Mouse (Mus musculus) cerebellum, adult (tissue): ENCODE measurements around the gene Sema4a.
"Not testable (repeated sequence)": the region's sequence is repeated elsewhere in the genome, so short reads cannot be mapped to it uniquely, and the experiment has no call there.

Source experiments
- ATAC-seq: cut with Nextera tagmentation; 2 replicates; pipeline ENCODE4 v1.9.2; 2017; ENCODE audit warnings: mild to moderate bottlenecking, moderate library complexity, mixed read lengths; ENCODE audit not compliant: insufficient number of reproducible peaks, low FRiP score, low TSS enrichment

Gene Sema4a

GRCm38 (mm10) chr3:88437454-88437853 lies 23.5 kb downstream of the Sema4a start:
- no peak for ATAC-seq

DNA sequence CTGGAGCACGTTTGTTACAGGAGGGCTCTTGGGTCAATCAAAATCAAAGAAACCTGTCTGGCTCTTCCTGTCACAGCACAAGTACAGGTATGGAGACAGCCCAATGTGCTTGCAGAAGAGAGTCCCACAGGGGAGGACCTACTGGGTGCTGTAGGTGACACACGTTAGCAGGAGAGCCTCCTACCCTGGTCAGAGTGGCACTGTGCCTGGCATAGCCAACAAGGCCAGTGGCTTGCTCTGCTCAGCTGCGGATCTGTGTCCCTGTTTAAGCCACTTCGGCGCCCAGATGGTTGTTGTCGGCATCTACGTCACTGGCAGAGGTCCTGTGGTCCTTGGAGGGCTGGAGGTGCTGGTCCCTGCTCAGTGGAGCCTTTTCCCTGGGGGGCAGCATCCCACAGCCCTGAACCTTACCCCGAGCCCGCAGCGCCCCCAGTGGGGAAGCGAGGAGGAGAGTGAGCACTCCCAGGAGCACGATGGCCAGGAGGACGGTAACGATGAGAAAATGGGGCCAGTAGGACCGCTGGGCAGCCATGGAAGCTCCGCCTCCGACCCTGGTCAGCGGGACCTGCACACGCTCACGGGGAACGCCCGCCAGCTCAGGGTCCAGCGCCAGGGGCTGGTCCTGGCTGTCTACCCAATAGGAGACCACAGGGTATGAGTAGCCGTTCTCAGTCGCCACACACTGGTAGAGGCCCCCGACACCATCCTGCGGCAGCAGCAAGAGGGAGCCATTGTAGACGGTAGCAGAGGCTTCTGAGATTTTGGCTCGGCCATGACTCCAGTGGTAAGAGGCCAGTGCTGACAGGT lies 24.4 kb downstream of the Sema4a start:
- peak; percentile 93 for ATAC-seq

- ATAC-seq: no peak
These were observed 25.5 kb downstream of the Sema4a start for GRCm38 (mm10) chr3:88435515-88435914.

DNA sequence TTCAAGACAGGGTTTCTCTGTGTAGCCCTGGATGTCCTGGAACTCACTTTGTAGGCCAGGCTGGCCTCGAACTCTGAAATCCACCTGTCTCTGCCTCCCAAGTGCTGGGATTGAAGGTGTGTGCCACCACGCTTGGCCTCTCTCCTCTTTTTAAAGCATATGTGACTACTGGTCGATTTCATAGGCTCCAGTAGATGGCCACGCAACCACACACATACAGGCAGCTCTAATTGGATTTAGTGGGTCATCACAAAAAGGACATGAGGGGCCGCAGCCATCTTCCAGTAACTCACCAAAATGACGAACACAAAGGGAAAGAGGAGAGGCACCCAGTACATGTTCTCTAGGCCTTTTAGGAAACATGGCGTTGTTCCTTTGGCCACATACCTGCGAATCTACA lies 32.3 kb downstream of the Sema4a start:
- not testable (repeated sequence) for ATAC-seq

- ATAC-seq: no peak
These were observed 33.6 kb downstream of the Sema4a start for GRCm38 (mm10) chr3:88427342-88427905.

DNA sequence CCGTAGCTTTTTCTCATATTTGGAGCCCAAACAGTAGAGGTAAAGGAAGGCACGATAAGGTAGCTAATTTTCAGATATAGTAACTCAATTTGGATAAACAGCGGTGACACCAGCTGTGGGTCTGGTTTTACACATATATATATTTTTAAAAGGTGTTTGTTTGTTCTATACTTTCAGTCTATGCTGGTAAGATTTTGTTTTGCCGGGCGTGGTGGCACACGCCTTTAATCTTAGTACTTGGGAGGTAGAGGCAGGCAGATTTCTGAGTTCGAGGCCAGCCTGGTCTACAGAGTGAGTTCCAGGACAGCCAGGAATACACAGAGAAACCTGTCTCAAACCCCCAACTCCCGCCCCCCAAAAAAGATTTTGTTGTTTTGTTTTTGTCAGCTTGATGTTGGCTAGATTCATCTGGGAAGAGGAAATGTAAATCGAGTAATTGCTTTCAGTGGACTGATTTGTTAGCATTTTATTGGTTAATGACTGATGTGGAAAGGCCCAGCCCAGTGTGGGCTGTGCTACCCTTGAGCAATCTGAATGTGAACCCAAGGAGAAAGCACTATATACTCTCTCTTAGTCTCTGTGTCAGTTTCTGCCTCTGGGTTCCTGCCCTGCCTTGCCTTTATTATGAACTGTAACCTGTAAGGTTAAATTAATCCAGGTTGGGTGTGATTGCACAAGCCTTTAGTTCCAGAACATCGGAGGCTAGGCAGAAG lies 35.1 kb downstream of the Sema4a start:
- ATAC-seq: no peak

DNA sequence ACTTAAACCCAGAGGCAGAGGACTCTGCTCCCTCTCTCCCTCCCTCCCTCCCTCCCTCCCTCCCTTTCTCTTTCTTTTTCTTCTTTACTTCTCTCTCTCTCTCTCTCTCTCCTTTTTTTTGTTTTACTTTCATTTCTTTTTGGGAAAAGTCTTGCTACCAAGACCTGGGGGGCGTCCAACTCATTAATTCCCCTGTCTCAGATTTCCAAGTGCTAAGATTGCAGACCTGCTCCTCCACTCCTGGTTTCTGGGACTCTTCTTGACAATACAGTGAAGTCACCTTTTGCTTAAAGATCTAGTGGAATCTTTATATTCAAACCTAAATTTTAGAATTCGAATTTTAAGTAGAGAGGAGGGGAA lies 35.7 kb downstream of the Sema4a start:
- no peak for ATAC-seq

DNA sequence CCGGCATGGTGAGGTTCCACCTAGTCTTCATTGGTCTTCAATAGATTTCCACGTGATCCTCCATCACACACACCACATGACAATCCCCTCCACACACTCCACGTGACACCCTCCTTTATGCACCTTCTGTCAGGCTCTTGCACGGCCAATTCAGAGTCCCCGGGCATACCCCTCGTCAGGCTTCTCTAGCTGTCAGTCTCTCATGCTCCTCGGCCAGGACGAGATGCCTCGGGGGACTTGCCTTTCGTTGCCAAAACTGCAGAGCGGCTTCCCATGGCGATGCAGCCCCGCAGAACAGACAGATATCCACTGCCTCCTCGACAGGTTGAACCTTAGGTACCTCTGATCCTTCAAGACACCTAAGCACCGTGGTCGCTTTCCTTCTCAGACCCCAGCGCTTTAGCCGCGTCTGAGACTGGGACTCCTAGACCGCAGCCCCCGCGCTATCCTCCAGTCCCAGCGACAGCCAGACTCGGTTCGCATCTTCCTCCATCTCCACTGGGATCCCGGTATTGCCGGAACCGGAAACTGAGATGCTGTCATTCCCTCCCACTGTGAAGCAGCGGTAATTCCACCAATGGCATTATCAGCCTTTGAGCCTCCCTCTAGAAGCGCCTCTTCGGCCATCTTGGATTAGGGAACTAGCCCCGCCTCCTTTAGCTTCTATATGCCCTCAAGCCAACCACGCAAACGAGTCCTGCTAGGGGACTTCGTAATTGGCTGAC lies 36.2 kb downstream of the Sema4a start, which contains the start of gene Slc25a44:
Slc25a44 (minus strand) TSS at position 535 of the 725 bp plus-strand sequence.
- peak; percentile 95 for ATAC-seq

DNA sequence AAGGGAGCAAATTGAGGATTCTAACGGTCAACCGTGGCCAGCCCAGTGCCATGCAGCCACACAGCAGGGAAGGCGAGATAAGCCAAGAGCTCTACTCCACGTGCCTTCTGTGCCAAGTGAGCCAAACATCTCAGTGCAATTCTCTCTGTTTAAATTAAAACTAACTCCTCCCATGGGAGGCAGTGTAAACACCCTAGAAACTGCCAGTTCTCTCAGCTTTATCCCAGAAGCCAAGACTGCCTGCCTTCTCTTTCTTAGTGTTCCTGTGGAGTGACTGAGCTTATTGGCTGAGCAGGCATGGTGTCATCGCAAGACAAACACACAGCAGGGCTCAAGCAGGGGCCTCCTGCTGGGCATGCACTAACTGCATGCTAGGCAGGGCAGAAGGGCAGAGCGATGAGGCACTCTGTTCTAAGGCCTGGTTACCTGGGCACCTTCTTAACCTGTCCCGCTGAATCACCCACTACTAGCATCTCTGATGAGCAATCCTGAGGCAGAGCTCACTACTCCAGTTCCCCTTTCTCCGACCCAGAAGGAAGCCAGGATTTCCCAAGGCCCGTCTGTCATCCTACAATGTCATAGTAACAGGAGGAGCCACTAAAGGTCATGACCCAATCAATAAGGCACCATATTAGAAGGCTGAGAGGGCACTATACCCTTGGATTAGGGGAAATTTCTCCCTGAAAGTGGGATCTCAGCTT lies 38.8 kb downstream of the Sema4a start:
- no peak for ATAC-seq

- ATAC-seq: no peak
These were observed 40.2 kb downstream of the Sema4a start for GRCm38 (mm10) chr3:88420771-88421170.

DNA sequence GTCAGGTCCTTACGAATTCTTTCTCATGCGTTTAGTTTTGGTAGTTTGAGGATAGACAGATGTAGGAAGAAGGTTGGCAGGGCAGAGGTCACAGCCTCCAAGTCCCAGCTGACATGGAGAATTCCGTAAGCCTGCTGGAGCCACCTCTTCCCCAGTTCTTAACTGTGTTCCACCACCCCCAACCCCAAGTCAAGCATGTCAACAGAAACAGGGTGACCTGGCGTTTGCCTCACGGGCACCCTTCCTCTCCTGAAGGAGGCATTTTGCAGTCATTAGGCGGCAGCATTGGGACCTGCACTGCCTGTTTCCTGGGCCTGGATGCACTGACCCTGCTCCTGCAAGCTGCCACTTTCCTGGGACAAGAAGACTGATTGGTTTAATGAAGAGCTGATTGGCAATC lies 43.0 kb downstream of the Sema4a start:
- no peak for ATAC-seq

DNA sequence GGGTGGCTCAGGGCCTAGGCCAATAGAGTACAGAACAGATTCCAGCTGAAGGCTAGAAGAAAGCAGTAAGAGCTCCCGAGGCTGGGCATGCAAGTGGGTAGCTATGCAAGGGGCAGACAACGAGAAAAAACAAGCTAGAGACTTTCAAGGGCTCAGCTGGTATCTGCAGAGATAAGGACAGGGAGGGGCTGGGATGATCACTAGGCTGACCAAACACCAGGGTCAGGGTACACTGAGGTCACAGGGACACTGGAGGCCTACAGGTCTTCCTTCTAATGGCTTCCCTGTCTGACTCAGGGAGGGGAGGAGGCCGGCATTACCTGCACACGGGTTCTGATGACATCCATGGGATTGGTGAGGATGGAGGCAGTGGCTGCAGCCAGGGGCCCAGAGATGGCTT lies 45.3 kb downstream of the Sema4a start:
- no peak for ATAC-seq

- no peak for ATAC-seq
These were observed 48.3 kb downstream of the Sema4a start for GRCm38 (mm10) chr3:88412636-88413035.

DNA sequence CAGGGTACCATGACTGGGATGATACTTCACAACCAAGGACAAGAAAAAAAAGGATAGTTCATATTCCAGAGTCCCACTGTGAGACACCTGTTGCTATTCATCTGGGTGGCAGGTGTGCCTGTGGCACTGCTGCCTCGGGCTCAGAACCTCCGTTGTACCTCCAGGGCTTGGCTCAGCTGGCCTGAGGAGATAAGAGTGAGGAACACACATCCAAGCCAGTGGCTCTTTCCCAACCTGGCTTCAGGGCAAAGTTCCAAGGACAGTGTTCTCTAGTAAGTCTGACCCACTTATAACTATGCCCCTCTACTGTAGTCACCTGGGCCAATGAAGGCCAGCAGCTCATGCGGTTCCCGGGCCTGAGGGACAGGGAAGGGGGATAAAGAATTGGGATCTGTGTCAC lies 49.3 kb downstream of the Sema4a start:
- no peak for ATAC-seq

- ATAC-seq: no peak
These were observed 50.3 kb downstream of the Sema4a start for GRCm38 (mm10) chr3:88410645-88411031.

DNA sequence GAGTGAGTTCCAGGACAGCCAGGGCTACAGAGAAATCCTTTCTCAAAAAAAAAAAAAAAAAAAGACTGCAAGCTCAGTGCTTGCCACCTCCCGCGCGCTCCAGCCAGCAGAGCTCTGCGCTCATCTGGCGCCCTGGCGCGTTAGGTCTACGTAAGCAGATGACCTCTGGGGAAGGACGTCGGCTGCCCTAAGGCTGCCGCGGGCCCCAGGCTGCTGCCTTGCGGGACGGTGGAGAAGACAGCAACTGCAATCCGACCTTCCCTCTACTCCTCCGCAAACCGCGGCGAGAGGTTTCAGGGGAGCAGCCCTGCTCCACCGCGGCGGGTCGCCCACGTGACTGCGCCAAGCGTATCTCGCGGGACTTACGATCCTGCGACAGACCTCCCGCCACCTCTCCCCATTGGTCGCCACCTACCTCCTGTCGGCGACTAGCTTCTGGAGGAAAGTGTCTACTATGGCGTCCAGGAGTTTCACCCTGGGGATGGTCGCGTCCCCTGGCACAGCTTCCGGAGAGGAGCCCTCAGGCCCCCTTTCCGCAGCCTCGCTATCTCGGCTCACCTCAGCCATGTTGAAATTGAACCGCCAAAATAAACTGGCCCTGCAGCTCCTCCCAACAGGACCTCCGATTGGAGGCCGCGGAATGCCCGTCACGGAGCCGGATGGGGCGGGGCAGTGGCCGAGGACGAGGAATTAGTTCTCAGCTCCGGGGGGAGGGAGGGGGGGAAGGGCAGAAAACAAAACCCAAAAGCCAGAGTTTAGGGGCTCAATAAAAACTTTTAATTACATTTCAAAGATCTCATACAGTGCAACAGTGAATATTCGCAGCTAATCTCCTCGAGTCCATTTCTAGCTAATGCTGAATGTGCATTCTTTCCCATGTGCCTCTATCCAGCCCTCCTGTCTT lies 51.0 kb downstream of the Sema4a start, which contains the start of gene Pmf1:
Pmf1 (minus strand) TSS at position 591 of the 904 bp plus-strand sequence.
- ATAC-seq: peak; percentile 79

GRCm38 (mm10) chr3:88408953-88409352 lies 52.0 kb downstream of the Sema4a start:
- ATAC-seq: no peak

DNA sequence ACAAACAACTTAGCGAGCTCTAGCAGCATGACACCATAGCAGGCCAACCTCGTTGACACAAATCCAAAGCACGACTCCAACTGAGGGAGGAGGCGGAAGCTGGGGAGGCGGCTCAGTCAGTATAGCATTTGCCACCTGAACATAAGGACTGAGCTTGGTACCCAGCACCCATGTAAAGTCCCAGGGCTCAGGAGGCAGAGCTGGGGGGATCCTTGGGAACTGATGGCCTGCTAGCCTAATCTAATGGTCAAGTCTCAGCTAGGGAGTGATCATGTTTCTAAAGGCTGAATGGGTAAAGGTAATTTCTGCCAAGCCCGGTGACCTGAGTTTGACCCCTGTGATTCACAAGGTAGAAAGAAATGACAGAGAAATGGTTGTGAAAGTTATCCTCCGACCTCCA lies 53.5 kb downstream of the Sema4a start:
- ATAC-seq: no peak

- ATAC-seq: no peak
These were observed 53.9 kb downstream of the Sema4a start for GRCm38 (mm10) chr3:88407090-88407489.
